ENCODE assay signal across 1 mouse cellular context in genomic region chr11:24137891-24138290, GRCm38 (mm10).
TF ChIP-seq lines count a peak whose summit lies in the region.

No protein-coding gene starts in this region.

TF ChIP-seq in MEL, 35 proteins besides CTCF, POLR2A, EP300 and RAD21 (continued from another document):
- TF ChIP-seq POLR2AphosphoS5 (IDR thresholded peaks at IDR 0.05; ENCODE audit: borderline replicate concordance, low read depth, low read length) (no peak), ZKSCAN1 (IDR thresholded peaks at IDR 0.05; ENCODE audit: low read depth, low read length) (no peak), ETS1 (IDR thresholded peaks at IDR 0.05; ENCODE audit: low read depth, low read length) (peak; percentile 61), GATA1 (IDR thresholded peaks at IDR 0.05; ENCODE audit: low read depth, low read length) (no peak), SIN3A (IDR thresholded peaks at IDR 0.05; ENCODE audit: low read length) (0 out of 2 replicates have a peak, but pooled peaks have one; percentile 32), UBTF (IDR thresholded peaks at IDR 0.05; ENCODE audit: borderline replicate concordance, insufficient read depth, low read depth, low read length) (no peak), MXI1 (IDR thresholded peaks at IDR 0.05; ENCODE audit: low read depth, low read length) (no peak), ZC3H11A (IDR thresholded peaks at IDR 0.05; ENCODE audit: low read depth, low read length) (no peak), TCF12 (IDR thresholded peaks at IDR 0.05; ENCODE audit: low read depth, low read length) (0 out of 2 replicates have a peak, but pooled peaks have one; percentile 34), GABPA (IDR thresholded peaks at IDR 0.05; ENCODE audit: low read depth, low read length) (no peak), JUND (IDR thresholded peaks at IDR 0.05; ENCODE audit: low read depth, low read length) (no peak), CHD1 (IDR thresholded peaks at IDR 0.05; ENCODE audit: low read depth, low read length) (0 out of 2 replicates have a peak, but pooled peaks have one; percentile 66), MAX (IDR thresholded peaks at IDR 0.05; ENCODE audit: low read length) (0 out of 2 replicates have a peak, but pooled peaks have one; percentile 22), MAZ (IDR thresholded peaks at IDR 0.05; ENCODE audit: low read depth, low read length) (no peak), POLR2AphosphoS2 (IDR thresholded peaks at IDR 0.05; ENCODE audit: low read length) (peak; percentile 15; the same call in 1 of the 2 replicates), HCFC1 (IDR thresholded peaks at IDR 0.05; ENCODE audit: low read depth, low read length) (no peak), NRF1 (IDR thresholded peaks at IDR 0.05; ENCODE audit: insufficient read depth, low read depth, low read length, poor library complexity, severe bottlenecking) (no peak), ZNF384 (IDR thresholded peaks at IDR 0.05; ENCODE audit: low read depth, low read length) (no peak), ZMIZ1 (IDR thresholded peaks at IDR 0.05; ENCODE audit: low read depth, low read length) (no peak), USF2 (IDR thresholded peaks at IDR 0.05; ENCODE audit: borderline replicate concordance in 1 of 2, insufficient read depth in 1 of 2, low read depth in 1 of 2, low read length in 2 of 2) (no peak), MEF2A (IDR thresholded peaks at IDR 0.05; ENCODE audit: extremely low read depth, insufficient replicate concordance, low read depth, low read length, poor library complexity, severe bottlenecking) (no peak), ELF1 (IDR thresholded peaks at IDR 0.05; ENCODE audit: low read depth, low read length) (no peak)
TF ChIP-seq in MEL: peak in this region for 10.
